Mouse (Mus musculus): ENCODE data around the gene B3glct. TPM values are rescaled to one million over a fixed set of nuclear protein-coding genes. Genes with fewer than 3 reads are reported as not detected.

B3glct gene
- total RNA-seq, 1 experiment, result 6.0 TPM

GRCm38 (mm10) chr5:149715571-149716328 is 37.7 kb downstream of the B3glct start:
- H3K27ac ChIP-seq (ENCODE audit: insufficient read depth, low read depth, low read length, poor library complexity, severe bottlenecking), result no peak overlapping the region
- DNase-seq (ENCODE audit: low read depth, low spot score), result no peak
- no peaks in the 10 kb centered on the region for H3K9me3 ChIP-seq (ENCODE audit: control insufficient read depth, insufficient read depth, low read depth, low read length)
- in situ Hi-C loops (cut with MboI; ENCODE audit: low sequenced_read_pairs in 2 of 2, unreplicated experiment in 2 of 2), result no loop called here
- H3K4me1 ChIP-seq (ENCODE audit: control insufficient read depth in 2 of 2, insufficient read depth in 2 of 2, low read length in 2 of 2, poor library complexity in 1 of 2), result peaks cover 0 to 4% of the 10 kb centered on the region in 2 experiments; a peak in 1 of 4 replicates
- TF ChIP-seq HCFC1 (IDR thresholded peaks at IDR 0.05; ENCODE audit: borderline replicate concordance, insufficient read depth, low read length), result no peak
- TF ChIP-seq ZNF384 (IDR thresholded peaks at IDR 0.05; ENCODE audit: low read depth, low read length), result peak; percentile 92
- no peaks in the 10 kb centered on the region for H3K36me3 ChIP-seq (ENCODE audit: control insufficient read depth, insufficient read depth, low read length, poor library complexity, severe bottlenecking)
- H3K4me3 ChIP-seq (ENCODE audit: insufficient read depth in 1 of 2, low read depth in 1 of 2, low read length in 2 of 2, poor library complexity in 1 of 2, severe bottlenecking in 1 of 2), result no peak overlapping the region
- no peak overlapping the region for H3K9ac ChIP-seq (ENCODE audit: insufficient read depth, low read depth, low read length, poor library complexity, severe bottlenecking)

- in situ Hi-C loops (cut with MboI; ENCODE audit: low sequenced_read_pairs in 2 of 2, unreplicated experiment in 2 of 2), result no loop called here
These were observed 38.3 kb downstream of the B3glct start for GRCm38 (mm10) chr5:149716329-149716690.

GRCm38 (mm10) chr5:149731776-149732175 is 53.7 kb downstream of the B3glct start:
- H3K27ac ChIP-seq (ENCODE audit: insufficient read depth, low read depth, low read length, poor library complexity, severe bottlenecking), result no peak overlapping the region
- DNase-seq (ENCODE audit: low read depth, low spot score), result no peak
- in situ Hi-C loops (cut with MboI; ENCODE audit: low sequenced_read_pairs in 2 of 2, unreplicated experiment in 2 of 2), result no loop called here

More at GRCm38 (mm10) chr5:149716329-149716690, 38.3 kb downstream of the B3glct start:
- H3K36me3 ChIP-seq (ENCODE audit: control insufficient read depth, insufficient read depth, low read length, poor library complexity, severe bottlenecking), result no peaks in the 10 kb centered on the region
- H3K9ac ChIP-seq (ENCODE audit: insufficient read depth, low read depth, low read length, poor library complexity, severe bottlenecking), result no peak overlapping the region
- TF ChIP-seq HCFC1 (IDR thresholded peaks at IDR 0.05; ENCODE audit: borderline replicate concordance, insufficient read depth, low read length), result no peak
- TF ChIP-seq ZNF384 (IDR thresholded peaks at IDR 0.05; ENCODE audit: low read depth, low read length), result no peak
- TF ChIP-seq MAFK (IDR thresholded peaks at IDR 0.05; ENCODE audit: insufficient read depth, low read depth, low read length), result no peak
- no peaks in the 10 kb centered on the region for H3K9me3 ChIP-seq (ENCODE audit: control insufficient read depth, insufficient read depth, low read depth, low read length)
- DNase-seq (ENCODE audit: low read depth, low spot score), result no peak
- peaks cover 0 to 4% of the 10 kb centered on the region in 2 experiments; a peak in 1 of 4 replicates for H3K4me1 ChIP-seq (ENCODE audit: control insufficient read depth in 2 of 2, insufficient read depth in 2 of 2, low read length in 2 of 2, poor library complexity in 1 of 2)
- H3K4me3 ChIP-seq (ENCODE audit: insufficient read depth in 1 of 2, low read depth in 1 of 2, low read length in 2 of 2, poor library complexity in 1 of 2, severe bottlenecking in 1 of 2), result no peak overlapping the region
- no peak overlapping the region for H3K27ac ChIP-seq (ENCODE audit: insufficient read depth, low read depth, low read length, poor library complexity, severe bottlenecking)

GRCm38 (mm10) chr5:149737210-149737609 is 59.2 kb downstream of the B3glct start:
- Histone ChIP-seq H3K36me3 (ENCODE audit: control insufficient read depth, insufficient read depth, low read length, poor library complexity, severe bottlenecking) (no peaks in the 10 kb centered on the region; the same call in 1 of the 2 replicates), H3K9ac (ENCODE audit: insufficient read depth, low read depth, low read length, poor library complexity, severe bottlenecking) (no peak overlapping the region), H3K9me3 (ENCODE audit: control insufficient read depth, insufficient read depth, low read depth, low read length) (no peaks in the 10 kb centered on the region), H3K4me3 (ENCODE audit: insufficient read depth in 1 of 2, low read depth in 1 of 2, low read length in 2 of 2, poor library complexity in 1 of 2, severe bottlenecking in 1 of 2) (no peak overlapping the region), H3K4me1 (ENCODE audit: control insufficient read depth in 2 of 2, insufficient read depth in 2 of 2, low read length in 2 of 2, poor library complexity in 1 of 2) (no peaks in the 10 kb centered on the region), H3K27ac (ENCODE audit: insufficient read depth, low read depth, low read length, poor library complexity, severe bottlenecking) (no peak overlapping the region)
- TF ChIP-seq ZC3H11A (IDR thresholded peaks at IDR 0.05; ENCODE audit: borderline replicate concordance, low read depth, low read length), result no peak
- TF ChIP-seq HCFC1 (IDR thresholded peaks at IDR 0.05; ENCODE audit: borderline replicate concordance, insufficient read depth, low read length), result no peak
- TF ChIP-seq CHD2 (IDR thresholded peaks at IDR 0.05; ENCODE audit: low read depth, low read length), result no peak
- TF ChIP-seq MAFK (IDR thresholded peaks at IDR 0.05; ENCODE audit: insufficient read depth, low read depth, low read length), result no peak
- TF ChIP-seq ZNF384 (IDR thresholded peaks at IDR 0.05; ENCODE audit: low read depth, low read length), result no peak
- no peak for DNase-seq (ENCODE audit: low read depth, low spot score)
- in situ Hi-C loops (cut with MboI; ENCODE audit: low sequenced_read_pairs in 2 of 2, unreplicated experiment in 2 of 2), result no loop called here

More at GRCm38 (mm10) chr5:149731776-149732175, 53.7 kb downstream of the B3glct start:
- TF ChIP-seq CHD2 (IDR thresholded peaks at IDR 0.05; ENCODE audit: low read depth, low read length), result no peak
- no peak for TF ChIP-seq ZNF384 (IDR thresholded peaks at IDR 0.05; ENCODE audit: low read depth, low read length)
- TF ChIP-seq MAFK (IDR thresholded peaks at IDR 0.05; ENCODE audit: insufficient read depth, low read depth, low read length), result no peak
- TF ChIP-seq HCFC1 (IDR thresholded peaks at IDR 0.05; ENCODE audit: borderline replicate concordance, insufficient read depth, low read length), result no peak
- no peak for TF ChIP-seq ZC3H11A (IDR thresholded peaks at IDR 0.05; ENCODE audit: borderline replicate concordance, low read depth, low read length)
- Histone ChIP-seq H3K36me3 (ENCODE audit: control insufficient read depth, insufficient read depth, low read length, poor library complexity, severe bottlenecking) (peaks cover 2% of the 10 kb centered on the region; the same call in 1 of the 2 replicates), H3K9ac (ENCODE audit: insufficient read depth, low read depth, low read length, poor library complexity, severe bottlenecking) (no peak overlapping the region), H3K9me3 (ENCODE audit: control insufficient read depth, insufficient read depth, low read depth, low read length) (no peaks in the 10 kb centered on the region), H3K4me1 (ENCODE audit: control insufficient read depth in 2 of 2, insufficient read depth in 2 of 2, low read length in 2 of 2, poor library complexity in 1 of 2) (no peaks in the 10 kb centered on the region), H3K4me3 (ENCODE audit: insufficient read depth in 1 of 2, low read depth in 1 of 2, low read length in 2 of 2, poor library complexity in 1 of 2, severe bottlenecking in 1 of 2) (no peak overlapping the region)
